Mouse (Mus musculus): ENCODE data around the gene Cgrrf1. TPM values are rescaled to one million over a fixed set of nuclear protein-coding genes. Genes with fewer than 3 reads are reported as not detected.
A peak's percentile ranks its signal among the peaks of the same experiment; 100 is the strongest.
"Not testable (repeated sequence)": the region's sequence is repeated elsewhere in the genome, so short reads cannot be mapped to it uniquely, and the experiment has no call there.

The Cgrrf1 gene
- polyA plus RNA-seq, 1 experiment from 2014 or later = 19.5 TPM

- Histone ChIP-seq H3K9me3 (no peaks in the 10 kb centered on the region), H3K4me1 (replicated peaks) (no peaks in the 10 kb centered on the region), H3K27ac (no peak overlapping the region), H3K36me3 (peaks cover 9% of the 10 kb centered on the region; the same call in 1 of the 2 replicates), H3K9ac (no peak overlapping the region), H3K4me3 (no peak overlapping the region), H3K4me2 (no peak overlapping the region), H3K27me3 (no peaks in the 10 kb centered on the region)
- ATAC-seq (ENCODE audit: low FRiP score) = no peak
- 92% methylated on average over 1 of the region's 1 CpGs for WGBS
These were observed 28.1 kb upstream of the Cgrrf1 start for GRCm38 (mm10) chr14:46803791-46804190.

GRCm38 (mm10) chr14:46806186-46806585 is 25.7 kb upstream of the Cgrrf1 start:
- 91% methylated on average over 5 of the region's 5 CpGs for WGBS
- H3K9me3 ChIP-seq = no peaks in the 10 kb centered on the region
- H3K27me3 ChIP-seq = no peaks in the 10 kb centered on the region
- no peaks in the 10 kb centered on the region for H3K4me1 ChIP-seq (replicated peaks)
- peaks cover 24% of the 10 kb centered on the region for H3K36me3 ChIP-seq
- H3K4me3 ChIP-seq = no peak overlapping the region
- ATAC-seq (ENCODE audit: low FRiP score) = no peak
- no peak overlapping the region for H3K27ac ChIP-seq
- H3K4me2 ChIP-seq = no peak overlapping the region
- H3K9ac ChIP-seq = no peak overlapping the region

- H3K4me3 ChIP-seq = no peak overlapping the region
- WGBS = 82% methylated on average over 3 of the region's 3 CpGs
- H3K4me2 ChIP-seq = no peak overlapping the region
- H3K9ac ChIP-seq = no peak overlapping the region
- no peak for ATAC-seq (ENCODE audit: low FRiP score)
- H3K9me3 ChIP-seq = no peaks in the 10 kb centered on the region
- H3K4me1 ChIP-seq (replicated peaks) = no peaks in the 10 kb centered on the region
- no peak overlapping the region for H3K27ac ChIP-seq
- H3K36me3 ChIP-seq = peaks cover 34% of the 10 kb centered on the region
- no peaks in the 10 kb centered on the region for H3K27me3 ChIP-seq
These were observed 24.0 kb upstream of the Cgrrf1 start for GRCm38 (mm10) chr14:46807927-46808326.

GRCm38 (mm10) chr14:46815640-46816039 is 16.3 kb upstream of the Cgrrf1 start:
- H3K27ac ChIP-seq = no peak overlapping the region
- H3K4me1 ChIP-seq (replicated peaks) = peaks cover 12% of the 10 kb centered on the region
- H3K9ac ChIP-seq = no peak overlapping the region
- H3K27me3 ChIP-seq = no peaks in the 10 kb centered on the region
- no peak for ATAC-seq (ENCODE audit: low FRiP score)
- WGBS = 88% methylated on average over 6 of the region's 6 CpGs
- H3K4me2 ChIP-seq = no peak overlapping the region
- H3K9me3 ChIP-seq = no peaks in the 10 kb centered on the region
- H3K36me3 ChIP-seq = peaks cover 47% of the 10 kb centered on the region
- no peak overlapping the region for H3K4me3 ChIP-seq

GRCm38 (mm10) chr14:46816916-46817622 is 14.9 kb upstream of the Cgrrf1 start:
- WGBS = 93% methylated on average over 8 of the region's 8 CpGs
- Histone ChIP-seq H3K9ac (no peak overlapping the region), H3K4me3 (no peak overlapping the region), H3K36me3 (peaks cover 36% of the 10 kb centered on the region), H3K4me1 (replicated peaks) (peaks cover 20% of the 10 kb centered on the region), H3K27ac (no peak overlapping the region), H3K9me3 (no peaks in the 10 kb centered on the region), H3K4me2 (no peak overlapping the region), H3K27me3 (no peaks in the 10 kb centered on the region)
- no peak for ATAC-seq (ENCODE audit: low FRiP score)

- 95% methylated on average over 7 of the region's 7 CpGs for WGBS
These were observed 13.2 kb upstream of the Cgrrf1 start for GRCm38 (mm10) chr14:46818743-46819142.

GRCm38 (mm10) chr14:46819961-46820360 is 12.0 kb upstream of the Cgrrf1 start:
- peaks cover 17% of the 10 kb centered on the region for H3K36me3 ChIP-seq
- H3K4me1 ChIP-seq (replicated peaks) = peaks cover 20% of the 10 kb centered on the region
- not testable (repeated sequence) for ATAC-seq (ENCODE audit: low FRiP score); H3K4me2 ChIP-seq; H3K9me3 ChIP-seq; H3K4me3 ChIP-seq; H3K27ac ChIP-seq; H3K9ac ChIP-seq
- 95% methylated on average over 5 of the region's 6 CpGs for WGBS
- peaks cover 20% of the 10 kb centered on the region; the same call in 1 of the 2 replicates for H3K27me3 ChIP-seq

More at GRCm38 (mm10) chr14:46818743-46819142, 13.2 kb upstream of the Cgrrf1 start:
- Histone ChIP-seq H3K36me3 (peaks cover 22% of the 10 kb centered on the region), H3K4me3 (no peak overlapping the region), H3K27me3 (peaks cover 8% of the 10 kb centered on the region; the same call in 1 of the 2 replicates), H3K4me1 (replicated peaks) (peaks cover 20% of the 10 kb centered on the region), H3K9ac (no peak overlapping the region), H3K9me3 (no peaks in the 10 kb centered on the region), H3K4me2 (no peak overlapping the region), H3K27ac (no peak overlapping the region)
- no peak for ATAC-seq (ENCODE audit: low FRiP score)

- H3K9ac ChIP-seq = peak overlapping the region; percentile 90
- WGBS = under 1% methylated on average over 11 of the region's 11 CpGs
- no peak; the same call in 1 of the 2 replicates for ATAC-seq (ENCODE audit: low FRiP score)
These were observed 10.6 kb upstream of the Cgrrf1 start for GRCm38 (mm10) chr14:46821271-46821872.

GRCm38 (mm10) chr14:46821873-46822716 is 9.8 kb upstream of the Cgrrf1 start, which contains the start of gene Gmfb:
Gene Gmfb (minus strand): TSS chr14:46822242.
- peak; percentile 98 for ATAC-seq (ENCODE audit: low FRiP score)

More at GRCm38 (mm10) chr14:46821271-46821872, 10.6 kb upstream of the Cgrrf1 start:
- Histone ChIP-seq H3K9me3 (no peaks in the 10 kb centered on the region), H3K4me3 (peak overlapping the region; percentile 85), H3K27me3 (peaks cover 29% of the 10 kb centered on the region; the same call in 1 of the 2 replicates), H3K4me1 (replicated peaks) (peaks cover 20% of the 10 kb centered on the region), H3K27ac (peak overlapping the region; percentile 87), H3K36me3 (peaks cover 9% of the 10 kb centered on the region; the same call in 1 of the 2 replicates), H3K4me2 (peak overlapping the region; percentile 80)

GRCm38 (mm10) chr14:46823996-46824395 is 7.9 kb upstream of the Cgrrf1 start:
- Histone ChIP-seq H3K9me3 (no peaks in the 10 kb centered on the region), H3K4me3 (no peak overlapping the region), H3K36me3 (no peaks in the 10 kb centered on the region), H3K4me2 (no peak overlapping the region), H3K9ac (no peak overlapping the region), H3K4me1 (replicated peaks) (peaks cover 20% of the 10 kb centered on the region), H3K27me3 (peaks cover 29% of the 10 kb centered on the region; the same call in 1 of the 2 replicates), H3K27ac (no peak overlapping the region)
- WGBS = 83% methylated on average over 2 of the region's 2 CpGs
- no peak for ATAC-seq (ENCODE audit: low FRiP score)

More at GRCm38 (mm10) chr14:46821873-46822716, 9.8 kb upstream of the Cgrrf1 start, which contains the start of gene Gmfb:
- peak within 1 kb of the TSS; percentile 85 for H3K4me3 ChIP-seq
- H3K27ac ChIP-seq = peak within 1 kb of the TSS; percentile 87
- WGBS = under 1% methylated on average over 65 of the region's 65 CpGs
- peaks cover 29% of the 10 kb centered on the region; the same call in 1 of the 2 replicates for H3K27me3 ChIP-seq
- H3K9me3 ChIP-seq = no peaks in the 10 kb centered on the region
- H3K4me2 ChIP-seq = peak within 1 kb of the TSS; percentile 80
- H3K36me3 ChIP-seq = peaks cover 5% of the 10 kb centered on the region; the same call in 1 of the 2 replicates
- peaks cover 20% of the 10 kb centered on the region for H3K4me1 ChIP-seq (replicated peaks)
- H3K9ac ChIP-seq = peak within 1 kb of the TSS; percentile 90

- no peak for ATAC-seq (ENCODE audit: low FRiP score)
- whole genome bisulfite sequencing = 94% methylated on average over 1 of the region's 1 CpGs
- Histone ChIP-seq H3K4me2 (no peak overlapping the region), H3K4me3 (no peak overlapping the region), H3K9ac (no peak overlapping the region), H3K27me3 (peaks cover 32% of the 10 kb centered on the region; the same call in 1 of the 2 replicates), H3K36me3 (no peaks in the 10 kb centered on the region), H3K27ac (no peak overlapping the region), H3K4me1 (replicated peaks) (peaks cover 4% of the 10 kb centered on the region), H3K9me3 (no peaks in the 10 kb centered on the region)
These were observed 4.5 kb upstream of the Cgrrf1 start for GRCm38 (mm10) chr14:46827430-46827829.

- no peak for ATAC-seq (ENCODE audit: low FRiP score)
- Histone ChIP-seq H3K36me3 (no peaks in the 10 kb centered on the region), H3K4me3 (peak overlapping the region; percentile 56), H3K4me2 (peak overlapping the region; percentile 84), H3K4me1 (replicated peaks) (peaks cover 10% of the 10 kb centered on the region), H3K27me3 (0 out of 2 replicates have a peak, but pooled peaks cover 3% of the 10 kb centered on the region), H3K27ac (no peak overlapping the region), H3K9ac (peak overlapping the region; percentile 80; the same call in 1 of the 2 replicates), H3K9me3 (no peaks in the 10 kb centered on the region)
- 12% methylated on average over 4 of the region's 4 CpGs for WGBS
These were observed 630 bp upstream of the Cgrrf1 start for GRCm38 (mm10) chr14:46831295-46831694.
